Mouse (Mus musculus) MN1 (cell line): ENCODE results near the gene Fmnl1.
A peak's percentile ranks its signal among the peaks of the same experiment; 100 is the strongest.

Experiments used
- DNase-seq: peaks from one replicate; pipeline ENCODE4 v3.0.0-alpha.2; 2016; ENCODE audit warnings: low spot score

Fmnl1 gene

GRCm38 (mm10) chr11:103223444-103223843 lies 52.5 kb downstream of the Fmnl1 start:
- no peak for DNase-seq

DNA sequence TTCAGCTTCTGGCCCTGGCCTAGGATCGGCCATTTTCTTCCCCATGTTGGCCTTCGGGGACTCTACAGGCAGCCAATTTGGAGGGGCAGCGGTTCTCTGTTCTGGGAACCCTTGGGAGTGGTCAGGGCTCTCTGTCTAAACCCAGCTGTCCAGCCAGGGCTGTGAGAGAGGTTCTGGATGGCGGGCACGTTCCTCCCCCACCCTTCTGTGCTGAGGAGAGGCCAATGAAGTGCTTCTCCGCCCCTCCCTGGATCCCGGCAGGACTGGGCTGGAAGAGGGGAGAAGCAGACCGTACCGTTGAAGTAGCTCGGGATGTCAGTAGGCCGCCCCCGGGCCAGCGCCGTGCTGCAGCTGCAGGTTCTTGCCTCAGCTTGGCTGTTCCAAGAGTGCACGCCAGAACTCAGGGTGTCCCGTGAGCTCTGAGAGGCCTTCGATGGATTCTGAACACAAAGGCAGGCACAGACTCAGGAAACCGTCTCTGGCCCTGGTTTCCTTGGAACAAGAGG lies 53.1 kb downstream of the Fmnl1 start:
- DNase-seq = no peak

- no peak for DNase-seq
These were observed 58.7 kb downstream of the Fmnl1 start for GRCm38 (mm10) chr11:103229608-103230007.

DNA sequence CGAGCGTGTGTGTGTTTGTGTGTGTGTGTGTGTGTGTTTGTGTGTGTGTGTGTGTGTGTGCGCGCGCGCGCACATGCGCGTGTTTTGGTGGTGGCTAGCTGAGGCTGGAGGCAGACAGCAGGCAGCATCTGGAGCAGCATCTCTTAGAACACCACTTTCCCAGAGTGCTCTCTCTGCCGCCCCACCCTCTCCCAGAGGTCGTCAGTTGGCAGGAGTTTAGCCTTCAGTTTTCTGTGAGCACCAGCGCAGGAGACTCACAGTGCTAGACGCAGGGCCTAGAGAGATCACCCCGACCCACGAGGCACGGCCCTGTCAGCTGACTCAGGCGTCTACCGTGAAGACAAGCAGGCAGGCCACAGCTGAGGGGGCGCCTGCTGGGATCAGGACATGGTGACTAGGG lies 59.7 kb downstream of the Fmnl1 start:
- DNase-seq = no peak

DNA sequence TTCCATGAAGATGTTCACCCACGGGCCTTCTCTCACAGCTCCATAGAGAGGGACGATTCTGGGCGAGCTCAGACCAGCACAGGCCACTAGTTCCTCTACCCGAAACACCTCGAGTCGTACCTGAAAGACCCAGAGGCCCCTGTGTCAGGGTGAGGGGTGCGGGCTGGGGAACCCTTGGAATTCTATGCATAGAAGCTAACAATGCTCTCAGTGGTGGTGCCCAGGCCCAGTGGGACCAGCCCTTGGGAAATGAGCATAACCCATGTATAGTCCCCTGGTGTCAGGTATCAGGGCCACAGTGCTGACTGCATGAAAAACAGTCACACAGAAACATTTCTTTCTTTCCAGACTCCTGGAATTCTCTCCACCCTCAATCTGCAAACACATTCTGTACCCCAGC lies 60.5 kb downstream of the Fmnl1 start:
- no peak for DNase-seq

GRCm38 (mm10) chr11:103232966-103233365 lies 62.1 kb downstream of the Fmnl1 start:
- DNase-seq = peak; percentile 59

DNA sequence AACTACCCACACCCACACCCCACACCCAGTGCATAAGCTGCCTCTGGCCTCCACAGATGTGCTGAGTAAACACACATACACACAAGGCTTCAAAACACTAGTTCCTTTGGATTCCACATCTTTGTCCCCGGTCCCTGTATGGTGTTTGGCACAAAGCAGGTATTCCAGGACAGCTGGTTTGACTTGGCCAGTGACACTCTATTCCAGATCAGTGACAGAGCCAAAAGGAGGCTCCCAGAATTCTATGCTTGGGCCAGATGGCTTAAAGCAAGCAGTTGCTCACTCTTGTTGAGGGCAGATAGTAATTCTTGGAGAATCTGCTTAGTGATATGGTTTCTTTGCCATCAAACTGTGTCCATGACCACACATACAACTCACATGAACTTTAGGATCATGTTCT lies 63.5 kb downstream of the Fmnl1 start:
- DNase-seq = no peak

GRCm38 (mm10) chr11:103235702-103236101 lies 64.8 kb downstream of the Fmnl1 start:
- peak; percentile 77 for DNase-seq

- DNase-seq = no peak
These were observed 65.5 kb downstream of the Fmnl1 start for GRCm38 (mm10) chr11:103236431-103236830.

GRCm38 (mm10) chr11:103236903-103237302 lies 66.0 kb downstream of the Fmnl1 start:
- no peak for DNase-seq

- no peak for DNase-seq
These were observed 66.8 kb downstream of the Fmnl1 start for GRCm38 (mm10) chr11:103237757-103238156.

DNA sequence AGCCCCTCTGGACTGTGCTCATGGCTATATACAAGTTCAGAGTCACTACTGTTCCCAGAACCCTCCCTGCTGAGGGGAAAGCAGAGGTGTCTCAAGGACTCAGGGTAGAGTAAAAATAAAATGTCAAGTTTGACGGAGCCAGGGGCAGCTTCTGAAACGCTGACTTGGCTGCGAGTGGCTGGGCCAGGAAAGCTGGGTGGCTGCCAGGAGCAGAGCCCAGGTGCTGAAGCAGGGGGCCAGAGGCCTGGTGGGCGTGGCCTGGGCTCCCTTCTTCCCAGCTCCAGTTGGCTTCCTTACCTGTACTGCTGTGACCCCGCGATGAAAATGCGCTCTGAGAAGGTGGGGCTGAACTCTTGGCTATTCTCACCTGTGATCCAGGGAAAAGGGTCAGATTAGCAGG lies 69.8 kb downstream of the Fmnl1 start:
- no peak for DNase-seq

DNA sequence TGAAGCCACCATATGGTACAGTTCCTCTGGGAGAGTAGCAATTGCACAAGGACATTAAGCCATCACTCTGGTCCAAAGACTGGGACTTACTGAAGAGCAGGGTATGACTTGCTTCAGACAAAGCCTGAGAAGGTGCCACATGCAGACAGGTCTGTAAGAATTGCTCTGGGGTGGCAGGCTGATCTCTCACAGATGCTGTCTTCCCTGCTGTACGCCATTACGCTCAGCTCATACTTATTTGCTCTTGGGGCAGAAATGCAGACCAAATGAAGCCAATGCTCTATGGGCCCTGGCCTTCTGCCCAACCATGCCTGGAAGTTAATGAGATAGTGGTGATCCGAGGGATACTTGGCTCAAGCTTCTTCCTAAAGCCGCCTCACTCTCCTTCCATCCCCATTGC lies 73.9 kb downstream of the Fmnl1 start:
- DNase-seq = peak; percentile 31

- DNase-seq = peak; percentile 88
These were observed 75.3 kb downstream of the Fmnl1 start for GRCm38 (mm10) chr11:103246081-103246730.

DNA sequence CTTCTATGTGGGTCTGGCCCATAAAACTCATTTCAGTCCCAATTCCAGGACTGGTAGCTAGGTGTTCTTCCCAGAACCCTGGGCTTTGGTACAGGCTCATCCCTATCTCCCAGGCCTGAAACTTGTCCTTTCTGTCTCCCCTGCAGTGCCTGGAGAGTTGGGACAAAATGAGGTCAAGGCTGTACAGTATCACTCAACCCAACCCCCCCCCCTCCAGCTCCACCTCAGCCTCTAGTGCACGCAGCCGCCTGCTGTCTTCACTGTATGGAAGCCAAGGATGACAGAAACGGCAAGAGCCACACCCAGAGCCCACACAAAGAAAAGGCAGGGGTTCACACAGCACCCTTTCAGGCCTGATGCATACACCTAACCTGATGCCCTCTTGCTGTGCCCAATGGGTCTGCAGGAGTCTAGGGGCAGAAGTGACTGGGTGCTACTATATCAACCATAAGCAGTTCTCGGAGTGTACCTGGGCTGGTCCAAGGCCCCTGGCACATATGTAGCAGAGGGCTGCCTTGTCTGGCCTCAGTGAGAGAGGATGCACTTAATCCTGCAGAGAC lies 75.9 kb downstream of the Fmnl1 start:
- DNase-seq = no peak

GRCm38 (mm10) chr11:103247504-103248177 lies 76.7 kb downstream of the Fmnl1 start:
- DNase-seq = peak; percentile 82
